Mouse (Mus musculus) adipocyte (in vitro differentiated cells): Measurements from ENCODE around the gene Ilf2.

Experiments used
- DNase-seq: peaks from one replicate; pipeline ENCODE4 v3.0.0-alpha.2; 2016; ENCODE audit warnings: low spot score

The Ilf2 gene

GRCm38 (mm10) chr3:90508950-90509746, 33.2 kb downstream of the Ilf2 start, which contains the start of gene Chtop:
Gene Chtop (minus strand): TSS chr3:90509498.
- DNase-seq, result peak; percentile 99

DNA sequence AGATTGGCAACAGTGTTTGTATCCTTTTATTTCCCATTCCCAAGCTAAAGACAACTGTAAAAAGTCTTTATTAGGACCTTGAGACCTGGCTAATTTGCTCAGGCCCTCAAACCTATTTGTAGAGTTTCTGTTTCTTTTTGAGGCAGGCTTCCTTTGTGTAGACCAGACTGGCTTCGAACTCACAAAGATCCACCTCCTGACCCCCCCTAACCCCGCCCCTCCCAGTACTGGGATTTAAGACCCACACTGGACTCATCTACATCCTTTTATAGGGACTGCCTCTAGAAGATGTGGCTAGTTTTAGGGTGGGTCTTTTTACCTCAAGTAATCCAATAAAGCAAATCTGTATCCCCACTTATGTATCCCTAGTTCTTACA, 33.8 kb downstream of the Ilf2 start:
- no peak for DNase-seq

DNA sequence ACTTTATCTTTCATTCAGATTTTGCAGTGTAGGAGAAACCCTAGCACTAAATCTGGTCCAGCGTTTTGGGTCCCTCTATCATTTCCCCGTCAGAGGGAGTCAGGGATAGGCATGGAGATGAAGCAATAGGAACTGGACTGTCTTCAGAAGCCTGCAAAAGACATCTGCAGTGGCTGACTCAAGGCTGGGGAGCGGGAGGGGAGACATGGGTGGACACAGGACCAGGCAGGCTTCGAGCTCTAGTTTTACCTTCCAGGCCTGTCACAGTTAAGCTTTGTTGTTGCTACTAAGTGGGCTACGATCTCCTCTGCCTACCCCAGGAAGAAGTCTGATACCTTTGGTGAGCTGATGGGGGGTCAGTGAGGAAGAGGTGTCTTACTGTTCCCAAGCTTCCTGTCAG, 36.4 kb downstream of the Ilf2 start:
- no peak for DNase-seq

GRCm38 (mm10) chr3:90512948-90513642, 37.2 kb downstream of the Ilf2 start:
- no peak for DNase-seq

GRCm38 (mm10) chr3:90513796-90514590, 38.1 kb downstream of the Ilf2 start, which contains the start of the genes S100a1 and S100a13:
Gene S100a1 (minus strand): TSS chr3:90514392.
Gene S100a13 (plus strand): TSS chr3:90514435.
- peak; percentile 89 for DNase-seq

GRCm38 (mm10) chr3:90514691-90515090, 38.8 kb downstream of the Ilf2 start:
- peak; percentile 79 for DNase-seq

- peak; percentile 71 for DNase-seq
These were observed 39.3 kb downstream of the Ilf2 start for GRCm38 (mm10) chr3:90515242-90515641.

DNA sequence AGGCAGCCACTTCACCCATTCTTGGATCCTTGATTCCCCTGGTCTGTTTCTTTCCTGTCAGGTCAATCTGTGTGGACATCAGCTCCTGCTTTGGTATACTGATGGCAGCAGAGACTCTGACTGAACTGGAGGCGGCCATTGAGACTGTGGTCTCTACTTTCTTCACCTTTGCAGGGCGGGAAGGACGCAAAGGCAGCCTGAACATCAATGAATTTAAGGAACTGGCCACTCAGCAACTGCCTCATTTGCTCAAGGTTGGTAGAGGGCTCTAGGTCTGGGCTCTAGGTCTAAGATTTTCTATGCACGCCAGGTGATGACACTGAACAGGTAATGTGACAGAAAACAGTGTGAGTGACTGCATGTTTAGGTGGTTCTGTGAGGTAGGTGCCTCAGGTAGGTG, 39.9 kb downstream of the Ilf2 start:
- DNase-seq, result no peak

- no peak for DNase-seq
These were observed 41.8 kb downstream of the Ilf2 start for GRCm38 (mm10) chr3:90517711-90518110.

DNA sequence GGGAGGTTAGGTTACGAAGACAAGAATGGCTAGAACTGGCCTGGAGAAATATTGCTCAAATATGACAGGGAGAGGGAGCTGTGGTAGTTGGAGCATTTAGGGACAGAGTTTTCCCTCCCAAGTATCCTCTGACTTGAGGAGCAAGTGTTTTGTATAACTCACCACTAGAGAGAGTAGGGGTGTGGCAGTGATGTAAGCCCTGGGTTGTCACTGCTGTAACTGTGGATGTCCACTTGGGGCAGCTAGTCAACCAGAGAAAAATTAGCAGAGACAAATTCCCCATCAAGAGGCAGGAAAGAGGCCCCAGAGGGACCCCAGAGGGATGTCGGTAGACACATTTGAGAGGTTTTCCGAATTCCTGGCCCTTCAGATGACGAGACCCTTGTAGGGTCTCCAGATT, 49.5 kb downstream of the Ilf2 start:
- peak; percentile 84 for DNase-seq

DNA sequence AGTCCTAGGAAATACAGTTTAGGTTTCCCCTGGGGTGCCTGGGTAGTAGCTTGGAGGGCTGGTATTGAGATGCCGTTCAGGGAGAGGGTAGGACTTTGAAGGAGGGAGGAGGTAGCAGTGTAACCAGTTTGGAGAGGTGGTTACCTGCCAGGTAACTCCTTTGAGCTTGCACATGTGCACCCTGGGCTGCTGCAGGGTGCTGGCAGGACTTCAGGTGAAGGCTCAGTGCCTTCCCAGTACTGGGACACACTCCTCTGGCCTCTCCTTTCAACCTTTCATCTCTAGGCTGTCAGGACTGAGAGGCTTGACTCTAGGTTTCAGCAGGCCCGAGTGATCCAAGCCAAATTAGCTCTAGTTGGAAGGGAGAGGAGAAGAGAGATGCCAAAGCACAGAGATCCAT, 50.1 kb downstream of the Ilf2 start:
- no peak for DNase-seq

GRCm38 (mm10) chr3:90526580-90526979, 50.7 kb downstream of the Ilf2 start, which contains the start of gene S100a14:
Gene S100a14 (plus strand): TSS chr3:90526856.
- no peak for DNase-seq

- no peak for DNase-seq
These were observed 51.5 kb downstream of the Ilf2 start for GRCm38 (mm10) chr3:90527291-90527873.

DNA sequence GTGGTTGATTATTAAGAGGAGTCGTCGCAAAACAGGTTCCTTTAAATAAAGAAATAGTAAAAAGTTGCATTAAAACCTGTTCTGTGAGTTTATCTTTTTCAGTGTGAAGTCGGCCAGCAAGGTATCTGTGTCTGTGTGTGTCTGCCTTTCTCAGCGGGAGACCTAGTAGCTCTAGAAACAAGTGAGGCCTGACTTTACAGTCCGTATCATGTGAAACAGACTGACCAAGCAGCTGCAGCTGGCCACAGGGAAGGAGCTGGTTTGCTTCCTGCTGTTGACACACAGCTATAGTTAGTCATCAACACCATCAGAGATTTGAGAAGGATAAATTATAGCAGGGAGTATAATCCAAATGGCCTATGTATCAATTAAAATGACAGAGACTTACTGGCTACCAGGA, 55.8 kb downstream of the Ilf2 start:
- no peak for DNase-seq

- no peak for DNase-seq
These were observed 59.5 kb downstream of the Ilf2 start for GRCm38 (mm10) chr3:90535446-90535845.

DNA sequence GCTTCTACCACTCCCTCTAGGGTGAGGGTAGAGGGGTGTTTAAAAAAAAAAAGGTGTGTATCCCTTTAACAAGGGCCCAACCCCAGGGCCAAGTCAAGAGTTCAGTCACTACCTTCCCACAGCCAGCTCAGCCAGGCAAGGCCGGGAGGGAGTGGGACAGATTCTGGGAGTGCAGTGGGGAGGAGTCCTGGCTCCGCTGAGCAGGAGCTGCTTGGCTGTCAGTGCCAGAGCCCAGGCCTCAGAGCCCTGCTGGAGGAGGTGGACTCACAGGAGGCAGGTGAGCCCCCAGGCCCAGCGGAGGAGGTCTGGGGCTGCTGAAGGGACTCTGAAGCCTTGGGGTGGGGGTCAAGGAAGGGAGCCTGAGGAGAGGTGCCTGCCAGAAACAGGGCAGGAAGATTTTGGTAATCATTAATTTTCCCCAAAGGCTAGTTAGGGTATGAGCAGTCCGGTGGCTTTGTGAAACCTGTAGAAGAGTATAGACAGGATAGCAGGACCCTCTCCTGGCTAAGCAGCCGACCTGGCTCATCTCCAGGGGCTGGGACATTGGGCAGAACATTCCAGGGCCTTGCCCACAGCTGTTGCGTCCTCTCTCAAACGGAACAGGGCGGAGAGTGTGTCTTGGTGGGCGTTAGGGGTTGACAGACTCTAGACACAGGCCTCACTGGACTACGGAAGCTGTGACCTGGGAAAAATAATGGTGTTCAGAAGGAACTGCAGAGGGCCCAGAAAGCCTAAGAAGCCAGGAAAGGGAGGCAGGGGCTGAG, 61.4 kb downstream of the Ilf2 start, which contains the start of gene S100a16:
S100a16 (plus strand) TSS at position 114 of the 764 bp plus-strand sequence.
- DNase-seq, result peak; percentile 87

GRCm38 (mm10) chr3:90537905-90538296, 62.0 kb downstream of the Ilf2 start:
- DNase-seq, result no peak
